Mouse (Mus musculus) forebrain, embryonic 15.5 days (tissue): ENCODE results near the gene Nrn1l. TPM values are rescaled to one million over a fixed set of nuclear protein-coding genes. Genes with fewer than 3 reads are reported as not detected.

Experiments
- ATAC-seq: fragments of 200-750 bp; cut with Nextera tagmentation; replicated peaks from 2 replicates; pipeline ENCODE4 v1.8.0; 2017; ENCODE audit warnings: mild to moderate bottlenecking, moderate TSS enrichment, moderate library complexity
- H3K27ac ChIP-seq: fragments of 300-500 bp; sonication (generic); replicated peaks from 2 replicates; pipeline ENCODE4 v1.5.1; 2015; ENCODE audit warnings: mild to moderate bottlenecking, inconsistent platforms
- H3K27me3 ChIP-seq: fragments of 300-500 bp; sonication (generic); 2 replicates; pipeline ENCODE4 v1.6.1; 2015; ENCODE audit warnings: inconsistent platforms
- H3K36me3 ChIP-seq: fragments of 300-500 bp; sonication (generic); 2 replicates; pipeline ENCODE4 v1.6.1; 2015; ENCODE audit warnings: mild to moderate bottlenecking, inconsistent platforms
- H3K4me1 ChIP-seq: fragments of 300-500 bp; sonication (generic); 2 replicates; pipeline ENCODE4 v1.6.1; 2015; ENCODE audit warnings: inconsistent platforms
- H3K4me2 ChIP-seq: fragments of 300-500 bp; sonication (generic); replicated peaks from 2 replicates; pipeline ENCODE4 v1.6.1; 2015; ENCODE audit warnings: mild to moderate bottlenecking, inconsistent platforms
- H3K4me3 ChIP-seq: fragments of 300-500 bp; sonication (generic); 2 replicates; pipeline ENCODE4 v1.5.1; 2015; ENCODE audit warnings: mild to moderate bottlenecking, inconsistent platforms
- H3K9ac ChIP-seq: fragments of 300-500 bp; sonication (generic); replicated peaks from 2 replicates; pipeline ENCODE4 v1.6.1; 2015; ENCODE audit warnings: mild to moderate bottlenecking, inconsistent platforms
- H3K9me3 ChIP-seq: fragments of 300-500 bp; sonication (generic); 2 replicates; pipeline ENCODE4 v1.6.1; 2016; ENCODE audit warnings: inconsistent platforms
- WGBS: fragments of 180-500 bp; shearing (Covaris S2); methylation state at CpG from one replicate; pipeline ENCODE4 v1.1.7; 2015; ENCODE audit warnings: mixed read lengths; 5-methylcytosine and 5-hydroxymethylcytosine counted together
- polyA plus RNA-seq: library from polyadenylated mRNA; unstranded; fragments of >200 nt; fragmentation: Nextera tagmentation; extraction: Ambion mirVana; gene quantifications from 2 replicates; pipeline ENCODE4 v1.2.1, GENCODE M21; 2015

The Nrn1l gene
- not detected in 2 replicates for polyA plus RNA-seq

GRCm38 (mm10) chr8:105893339-105893738, at the start of gene Nrn1l:
TSS of gene Nrn1l (plus strand) at chr8:105893567.
- Histone ChIP-seq H3K36me3 (peaks cover 51% of the 10 kb centered on the region), H3K4me1 (peaks cover 5% of the 10 kb centered on the region; the same call in 1 of the 2 replicates), H3K27me3 (no peaks in the 10 kb centered on the region), H3K9me3 (no peaks in the 10 kb centered on the region), H3K9ac (0 out of 2 replicates have a peak within 1 kb of the TSS, but pooled peaks have one; percentile 11), H3K4me2 (no peak within 1 kb of the TSS), H3K4me3 (no peak within 1 kb of the TSS), H3K27ac (no peak within 1 kb of the TSS)
- WGBS = 2% methylated on average over 11 of the region's 11 CpGs
- ATAC-seq = peak; percentile 80

GRCm38 (mm10) chr8:105846678-105847077, 46.7 kb upstream of the Nrn1l start:
- H3K27me3 ChIP-seq = no peaks in the 10 kb centered on the region
- H3K4me3 ChIP-seq = no peak overlapping the region
- peaks cover 8% of the 10 kb centered on the region for H3K4me1 ChIP-seq
- H3K9ac ChIP-seq = no peak overlapping the region
- no peak overlapping the region for H3K27ac ChIP-seq
- no peak for ATAC-seq
- no peaks in the 10 kb centered on the region for H3K9me3 ChIP-seq
- WGBS = 93% methylated on average over 11 of the region's 11 CpGs
- no peak overlapping the region for H3K4me2 ChIP-seq
- peaks cover 58% of the 10 kb centered on the region for H3K36me3 ChIP-seq

GRCm38 (mm10) chr8:105850014-105850413, 43.4 kb upstream of the Nrn1l start:
- no peak overlapping the region for H3K4me3 ChIP-seq
- ATAC-seq = no peak
- no peaks in the 10 kb centered on the region for H3K27me3 ChIP-seq
- H3K36me3 ChIP-seq = peaks cover 39% of the 10 kb centered on the region
- WGBS = 83% methylated on average over 4 of the region's 4 CpGs
- H3K9ac ChIP-seq = 0 out of 2 replicates have a peak overlapping the region, but pooled peaks have one; percentile 1
- H3K27ac ChIP-seq = no peak overlapping the region
- H3K9me3 ChIP-seq = no peaks in the 10 kb centered on the region
- H3K4me1 ChIP-seq = peaks cover 12% of the 10 kb centered on the region
- H3K4me2 ChIP-seq = no peak overlapping the region

- Histone ChIP-seq H3K36me3 (peaks cover 35% of the 10 kb centered on the region), H3K4me2 (peak overlapping the region; percentile 7), H3K9ac (0 out of 2 replicates have a peak overlapping the region, but pooled peaks have one; percentile 1), H3K27ac (no peak overlapping the region), H3K9me3 (no peaks in the 10 kb centered on the region), H3K27me3 (no peaks in the 10 kb centered on the region), H3K4me3 (peak overlapping the region; percentile 17), H3K4me1 (peaks cover 12% of the 10 kb centered on the region)
- no peak for ATAC-seq
- 77% methylated on average over 7 of the region's 7 CpGs for WGBS
These were observed 42.8 kb upstream of the Nrn1l start for GRCm38 (mm10) chr8:105850611-105851010.

GRCm38 (mm10) chr8:105851651-105852143, 41.7 kb upstream of the Nrn1l start:
- Histone ChIP-seq H3K4me2 (peak overlapping the region; percentile 75), H3K9me3 (no peaks in the 10 kb centered on the region), H3K4me1 (peaks cover 23% of the 10 kb centered on the region), H3K27me3 (no peaks in the 10 kb centered on the region), H3K4me3 (peak overlapping the region; percentile 91), H3K27ac (peak overlapping the region; percentile 89), H3K36me3 (peaks cover 24% of the 10 kb centered on the region), H3K9ac (peak overlapping the region; percentile 75)
- ATAC-seq = peak; percentile 86
- under 1% methylated on average over 34 of the region's 34 CpGs for WGBS

- no peak overlapping the region for H3K4me2 ChIP-seq
- no peak for ATAC-seq
- H3K4me3 ChIP-seq = peak overlapping the region; percentile 91
- H3K27me3 ChIP-seq = no peaks in the 10 kb centered on the region
- WGBS = 82% methylated on average over 12 of the region's 12 CpGs
- peaks cover 19% of the 10 kb centered on the region for H3K36me3 ChIP-seq
- H3K4me1 ChIP-seq = peaks cover 29% of the 10 kb centered on the region
- no peaks in the 10 kb centered on the region for H3K9me3 ChIP-seq
- no peak overlapping the region for H3K9ac ChIP-seq
- H3K27ac ChIP-seq = no peak overlapping the region
These were observed 41.1 kb upstream of the Nrn1l start for GRCm38 (mm10) chr8:105852146-105852729.

- Histone ChIP-seq H3K4me3 (no peak within 1 kb of the TSS), H3K9me3 (no peaks in the 10 kb centered on the region), H3K27me3 (no peaks in the 10 kb centered on the region), H3K36me3 (peaks cover 11% of the 10 kb centered on the region), H3K4me2 (no peak within 1 kb of the TSS), H3K27ac (no peak within 1 kb of the TSS), H3K4me1 (peaks cover 38% of the 10 kb centered on the region), H3K9ac (no peak within 1 kb of the TSS)
- WGBS = 93% methylated on average over 3 of the region's 3 CpGs
- ATAC-seq = no peak
These were observed 40.2 kb upstream of the Nrn1l start, which contains the start of gene Cenpt for GRCm38 (mm10) chr8:105853178-105853577. TSS of gene Cenpt (minus strand) at chr8:105853278.

GRCm38 (mm10) chr8:105854303-105854702, 39.1 kb upstream of the Nrn1l start:
- WGBS = 28% methylated on average over 8 of the region's 8 CpGs
- ATAC-seq = no peak; the same call in 1 of the 2 replicates
- Histone ChIP-seq H3K36me3 (peaks cover under 1% of the 10 kb centered on the region; the same call in 1 of the 2 replicates), H3K4me1 (peaks cover 48% of the 10 kb centered on the region), H3K4me2 (peak overlapping the region; percentile 99), H3K9me3 (no peaks in the 10 kb centered on the region), H3K9ac (peak overlapping the region; percentile 85; the same call in 1 of the 2 replicates), H3K27ac (peak overlapping the region; percentile 81; the same call in 1 of the 2 replicates), H3K27me3 (no peaks in the 10 kb centered on the region), H3K4me3 (peak overlapping the region; percentile 92)

GRCm38 (mm10) chr8:105854715-105855216, 38.6 kb upstream of the Nrn1l start, which contains the start of gene Thap11:
TSS of gene Thap11 (plus strand) at chr8:105855132.
- Histone ChIP-seq H3K4me1 (peaks cover 53% of the 10 kb centered on the region), H3K4me3 (peak within 1 kb of the TSS; percentile 92), H3K27ac (peak within 1 kb of the TSS; percentile 81), H3K4me2 (peak within 1 kb of the TSS; percentile 99), H3K27me3 (no peaks in the 10 kb centered on the region), H3K36me3 (no peaks in the 10 kb centered on the region), H3K9ac (peak within 1 kb of the TSS; percentile 85), H3K9me3 (no peaks in the 10 kb centered on the region)
- ATAC-seq = peak; percentile 93
- WGBS = under 1% methylated on average over 43 of the region's 43 CpGs

GRCm38 (mm10) chr8:105855248-105856167, 37.9 kb upstream of the Nrn1l start:
- H3K4me2 ChIP-seq = peak overlapping the region; percentile 99
- no peaks in the 10 kb centered on the region for H3K36me3 ChIP-seq
- no peak; the same call in 1 of the 2 replicates for ATAC-seq
- peak overlapping the region; percentile 85 for H3K9ac ChIP-seq
- no peaks in the 10 kb centered on the region for H3K27me3 ChIP-seq
- H3K4me3 ChIP-seq = peak overlapping the region; percentile 92
- peaks cover 52% of the 10 kb centered on the region for H3K4me1 ChIP-seq
- under 1% methylated on average over 71 of the region's 71 CpGs for WGBS
- H3K27ac ChIP-seq = peak overlapping the region; percentile 81
- H3K9me3 ChIP-seq = no peaks in the 10 kb centered on the region

GRCm38 (mm10) chr8:105856168-105856835, 37.1 kb upstream of the Nrn1l start:
- Histone ChIP-seq H3K27ac (peak overlapping the region; percentile 81; the same call in 1 of the 2 replicates), H3K4me3 (peak overlapping the region; percentile 92), H3K27me3 (no peaks in the 10 kb centered on the region), H3K9ac (peak overlapping the region; percentile 85), H3K4me2 (peak overlapping the region; percentile 99), H3K4me1 (peaks cover 49% of the 10 kb centered on the region), H3K36me3 (no peaks in the 10 kb centered on the region), H3K9me3 (no peaks in the 10 kb centered on the region)
- 27% methylated on average over 15 of the region's 15 CpGs for WGBS
- ATAC-seq = no peak
